Mouse (Mus musculus): ENCODE results near the gene Dus4l.

Gene Dus4l

GRCm38 (mm10) chr12:31620106-31620505, 34.5 kb downstream of the Dus4l start:
- POLR2A ChIA-PET = interaction anchor here in 3 of 4 experiments (0.5 to 2.7 kb wide), 20 partner anchors 8 to 330 kb away, joined by 3 to 13 read pairs (median 4); partner anchors contain the start of genes Bcap29 (in 1 of the 3), Cog5 (in 1 of the 3), Dus4l (in 1 of the 3) and Hbp1 (in 1 of the 3)
- CTCF ChIA-PET = interaction anchor here (0.6 to 2.2 kb wide), 18 partner anchors 9 to 385 kb away, joined by 3 to 13 read pairs (median 4); no protein-coding TSS in a partner anchor

DNA sequence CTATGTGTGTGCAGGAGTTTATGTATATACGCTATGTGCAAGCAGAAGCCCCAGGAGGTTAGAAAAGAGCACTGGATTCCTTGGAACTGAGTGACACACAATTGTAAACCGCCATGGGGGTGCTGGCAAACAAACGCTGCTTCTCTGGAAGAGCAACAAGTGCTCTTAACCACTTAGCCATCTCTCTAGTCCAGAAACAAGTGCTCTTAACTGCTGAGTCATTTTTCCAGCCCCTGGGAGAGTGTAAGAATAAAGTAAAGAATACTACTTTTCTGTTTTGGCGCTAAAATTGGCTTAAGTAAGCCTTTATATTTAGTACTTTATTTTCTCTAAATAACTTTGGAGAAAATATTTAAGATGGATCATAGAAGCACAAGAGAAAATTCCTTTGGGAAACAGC, 41.3 kb downstream of the Dus4l start:
- POLR2A ChIA-PET = interaction anchor here in 1 of 4 experiments (1.4 to 2.1 kb wide), 2 partner anchors 10 to 40 kb away, joined by 4 to 6 read pairs; no protein-coding TSS in a partner anchor
- CTCF ChIA-PET = no interaction called here

GRCm38 (mm10) chr12:31608138-31608537, 46.5 kb downstream of the Dus4l start:
- CTCF ChIA-PET = interaction anchor here in 2 of 4 experiments (0.6 to 1.1 kb wide), 2 partner anchors 12 to 130 kb away, joined by 3 read pairs; no protein-coding TSS in a partner anchor

DNA sequence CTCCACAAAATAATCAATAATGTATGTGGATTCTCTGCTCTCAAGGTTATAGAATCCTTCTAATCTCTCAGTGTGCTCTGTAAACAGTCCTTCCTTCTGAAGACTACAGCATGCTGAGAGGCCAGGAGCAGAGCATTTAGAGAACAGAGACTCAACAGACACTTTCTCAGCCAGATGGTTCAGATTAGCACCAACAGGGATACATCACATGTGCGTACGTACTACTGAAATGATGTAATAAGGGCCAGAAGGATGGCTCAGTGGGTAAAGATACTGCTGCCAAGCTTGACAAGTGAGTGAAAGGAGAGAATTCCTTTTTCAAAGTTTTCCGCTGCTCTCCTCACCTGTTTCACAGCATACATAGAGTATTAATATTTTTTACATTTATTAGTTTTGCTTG, 49.7 kb downstream of the Dus4l start:
- CTCF ChIA-PET = no interaction called here
- POLR2A ChIA-PET = interaction anchor here in 2 of 4 experiments (0.5 to 1.3 kb wide), 2 partner anchors 14 to 15 kb away, joined by 3 read pairs; no protein-coding TSS in a partner anchor

More at GRCm38 (mm10) chr12:31608138-31608537, 46.5 kb downstream of the Dus4l start:
- POLR2A ChIA-PET = interaction anchor here in 2 of 4 experiments (0.6 to 3.2 kb wide), 13 partner anchors 8 to 342 kb away, joined by 3 to 17 read pairs (median 4); partner anchors contain the start of genes Cbll1 (in 2 of the 2) and Hbp1 (in 2 of the 2)

DNA sequence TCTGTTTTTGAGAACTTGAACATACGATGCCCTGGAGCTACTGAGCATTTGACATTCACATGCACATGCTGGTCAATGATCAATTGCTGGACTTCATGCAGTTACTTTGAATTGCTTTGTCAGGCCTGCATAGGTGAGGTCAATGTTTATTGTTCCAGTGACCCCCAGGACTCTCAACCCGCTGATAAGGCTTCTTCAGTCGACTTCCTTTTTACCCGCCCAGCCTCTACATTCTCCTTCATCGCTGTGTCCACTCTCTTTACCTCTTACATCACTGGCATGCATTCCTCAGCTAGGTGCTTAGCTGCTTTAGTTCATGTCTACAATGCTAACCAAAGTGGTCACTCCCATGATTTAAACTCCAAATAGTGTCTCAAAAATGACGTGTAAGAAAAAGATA, 51.0 kb downstream of the Dus4l start:
- ChIA-PET CTCF (interaction anchor here in 2 of 4 experiments (0.6 to 0.8 kb wide), 2 partner anchors 17 to 211 kb away, joined by 3 to 4 read pairs; no protein-coding TSS in a partner anchor), POLR2A (interaction anchor here in 2 of 4 experiments (1.0 to 1.3 kb wide), 3 partner anchors 11 to 24 kb away, joined by 3 to 4 read pairs (median 4); no protein-coding TSS in a partner anchor)

DNA sequence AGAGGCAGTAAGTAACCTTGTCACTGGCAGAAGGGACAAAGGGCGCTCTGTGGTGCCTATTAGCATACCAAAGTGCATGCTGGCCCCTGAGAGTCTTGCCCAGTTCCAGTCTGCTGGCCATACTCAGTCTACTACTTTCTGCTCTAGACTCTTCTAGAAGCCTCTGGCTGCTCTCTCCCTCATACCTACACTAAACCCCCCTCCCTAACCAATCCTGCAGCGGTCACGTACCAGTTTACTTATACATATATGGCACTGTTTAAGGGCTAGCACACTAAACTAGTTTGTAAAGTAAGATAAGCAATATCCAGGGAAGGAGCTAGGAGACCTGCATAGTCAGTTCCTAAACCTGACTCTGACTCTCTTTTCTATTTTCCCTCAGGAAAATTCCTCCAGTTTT, 60.3 kb downstream of the Dus4l start:
- ChIA-PET POLR2A (interaction anchor here in 2 of 4 experiments (0.8 to 3.3 kb wide), 4 partner anchors 13 to 404 kb away, joined by 3 to 17 read pairs (median 3); partner anchors contain the start of genes Cog5 (in 1 of the 2) and Dus4l (in 1 of the 2)), CTCF (interaction anchor here in 1 of 4 experiments (0.6 kb wide), 1 partner anchor 62 kb away, joined by 3 read pairs; no protein-coding TSS in a partner anchor)

DNA sequence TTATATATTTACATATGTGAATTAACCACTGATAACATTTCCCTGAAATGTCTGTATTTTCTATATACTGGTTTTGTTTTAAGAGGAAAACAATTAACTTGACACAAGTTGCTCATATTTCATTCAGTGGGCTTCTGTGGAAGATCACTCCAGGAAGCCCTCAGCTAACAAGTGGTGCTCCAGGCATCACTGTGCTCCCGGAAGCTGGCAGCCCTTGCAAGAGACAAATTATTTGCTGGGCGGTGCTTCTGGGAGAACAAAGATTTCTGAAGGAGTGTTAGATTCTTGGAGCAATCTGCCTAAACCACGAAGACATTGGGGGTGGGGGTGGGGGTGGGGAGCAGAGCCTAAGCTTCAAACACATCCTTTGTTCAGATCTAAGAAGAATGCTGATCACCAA, 62.6 kb downstream of the Dus4l start:
- ChIA-PET POLR2A (interaction anchor here in 1 of 4 experiments (1.3 to 3.3 kb wide), 2 partner anchors 15 to 23 kb away, joined by 3 to 17 read pairs; no protein-coding TSS in a partner anchor), CTCF (no interaction called here)

Data from embryonic stem cell, embryonic (primary cell).